Mouse (Mus musculus): Measurements from ENCODE around the gene Cadm2. TPM values are rescaled to one million over a fixed set of nuclear protein-coding genes. Genes with fewer than 3 reads are reported as not detected.

Cadm2 gene
- total RNA-seq, 2 experiments from 2014 or later, result 1.2 to 2.1 TPM

- no peak for DNase-seq
Observed at GRCm38 (mm10) chr16:66936332-66936731, 684.4 kb downstream of the Cadm2 start.

- DNase-seq, result no peak
Observed at GRCm38 (mm10) chr16:66925517-66925916, 695.2 kb downstream of the Cadm2 start.

GRCm38 (mm10) chr16:66922753-66923152 is 698.0 kb downstream of the Cadm2 start:
- no peak for DNase-seq

GRCm38 (mm10) chr16:66921414-66921915 is 699.2 kb downstream of the Cadm2 start:
- no peak for DNase-seq

- DNase-seq, result no peak
Observed at GRCm38 (mm10) chr16:66919889-66920402, 700.8 kb downstream of the Cadm2 start.

GRCm38 (mm10) chr16:66901801-66902200 is 718.9 kb downstream of the Cadm2 start:
- no peak for DNase-seq

- no peak for DNase-seq
Observed at GRCm38 (mm10) chr16:66900664-66901063, 720.0 kb downstream of the Cadm2 start.

GRCm38 (mm10) chr16:66892359-66892758 is 728.3 kb downstream of the Cadm2 start:
- DNase-seq, result no peak

- no peak for DNase-seq
Observed at GRCm38 (mm10) chr16:66891559-66892247, 729.0 kb downstream of the Cadm2 start.

GRCm38 (mm10) chr16:66889907-66890306 is 730.8 kb downstream of the Cadm2 start:
- no peak for DNase-seq

- no peak for DNase-seq
Observed at GRCm38 (mm10) chr16:66882597-66882996, 738.1 kb downstream of the Cadm2 start.

GRCm38 (mm10) chr16:66871201-66871600 is 749.5 kb downstream of the Cadm2 start:
- no peak for DNase-seq

- DNase-seq, result no peak
Observed at GRCm38 (mm10) chr16:66851047-66851446, 769.7 kb downstream of the Cadm2 start.

- no peak for DNase-seq
Observed at GRCm38 (mm10) chr16:66824866-66825265, 795.8 kb downstream of the Cadm2 start.

GRCm38 (mm10) chr16:66811495-66811894 is 809.2 kb downstream of the Cadm2 start:
- no peak for DNase-seq

GRCm38 (mm10) chr16:66798204-66798603 is 822.5 kb downstream of the Cadm2 start:
- no peak for DNase-seq

- no peak for DNase-seq
Observed at GRCm38 (mm10) chr16:66793067-66793466, 827.6 kb downstream of the Cadm2 start.

GRCm38 (mm10) chr16:66771883-66772282 is 848.8 kb downstream of the Cadm2 start:
- no peak for DNase-seq

- DNase-seq, result no peak
Observed at GRCm38 (mm10) chr16:66769545-66769944, 851.2 kb downstream of the Cadm2 start.

GRCm38 (mm10) chr16:66768684-66769389 is 851.9 kb downstream of the Cadm2 start:
- DNase-seq, result no peak

- no peak for DNase-seq
Observed at GRCm38 (mm10) chr16:66761546-66762473, 858.9 kb downstream of the Cadm2 start.

- DNase-seq, result no peak
Observed at GRCm38 (mm10) chr16:66748533-66748932, 872.2 kb downstream of the Cadm2 start.
